ENCODE assay signal across 8 mouse cellular contexts in genomic region chr9:48644926-48645647, GRCm38 (mm10). TPM values are rescaled to one million over a fixed set of nuclear protein-coding genes. Genes with fewer than 3 reads are reported as not detected.
DNase-seq lines count a peak whose midpoint lies in the region; ATAC-seq and TF ChIP-seq lines count a peak whose summit lies in the region.
"Had no signal": no experiment of that assay in that cellular context is flagged by ENCODE, and none has a peak within 500 bp of the region (broad histone marks: within the 10 kb centered on the region; RNA-seq: fewer than 3 reads in every experiment).

No protein-coding gene starts in this region.

- no peaks in the 10 kb centered on the region for H3K36me3 ChIP-seq in ES-Bruce4 (ENCODE audit: control insufficient read depth, insufficient read depth, low read length, poor library complexity, severe bottlenecking)
- no peaks in the 10 kb centered on the region for H3K36me3 ChIP-seq in embryonic facial prominence, embryonic 11.5 days (replicated peaks; ENCODE audit: control insufficient read depth, insufficient read depth, low read depth, low read length)
- H3K36me3 ChIP-seq in liver, postnatal 0 days (replicated peaks; ENCODE audit: insufficient read depth, low read length), result no peaks in the 10 kb centered on the region

- WGBS in embryonic facial prominence, embryonic 11.5 days, result 50% methylated on average over 13 of the region's 13 CpGs
- WGBS in liver, postnatal 0 days (ENCODE audit: insufficient replicate concordance), result 44% methylated on average over 13 of the region's 13 CpGs

- no peak for ATAC-seq in embryonic facial prominence, embryonic 11.5 days (replicated peaks; ENCODE audit: insufficient number of reproducible peaks, low FRiP score, low TSS enrichment, low read depth)
- no peak for ATAC-seq in liver, postnatal 0 days

- no peak overlapping the region for H3K4me2 ChIP-seq in embryonic facial prominence, embryonic 11.5 days (ENCODE audit: low read depth, low read length)
- H3K4me2 ChIP-seq in liver, postnatal 0 days (ENCODE audit: low read depth, low read length), result no peak overlapping the region

- no peak for TF ChIP-seq EP300 in ES-Bruce4 (IDR thresholded peaks at IDR 0.05; ENCODE audit: insufficient read depth, low read depth, low read length)
- TF ChIP-seq EP300 in liver, postnatal 0 days (IDR thresholded peaks at IDR 0.05; ENCODE audit: low read depth), result no peak

- H3K4me1 ChIP-seq in ES-Bruce4 (ENCODE audit: control insufficient read depth, insufficient read depth, low read length), result no peaks in the 10 kb centered on the region
- H3K4me1 ChIP-seq in embryonic facial prominence, embryonic 11.5 days (ENCODE audit: control insufficient read depth, insufficient read depth, low read length), result peaks cover 12% of the 10 kb centered on the region
- H3K4me1 ChIP-seq in liver, postnatal 0 days (ENCODE audit: insufficient read depth), result peaks cover 22% of the 10 kb centered on the region

- TF ChIP-seq POLR2A in ES-Bruce4 (IDR thresholded peaks at IDR 0.05; ENCODE audit: insufficient read depth, low read length), result no peak

- DNase-seq in kidney, adult 9 months, result peak; percentile 68
- no peak for DNase-seq in kidney, adult 11 months
- DNase-seq in Muller cell, postnatal 12 days (ENCODE audit: inconsistent ontology term), result peak; percentile 30
- peak; percentile 68 for DNase-seq in embryonic facial prominence, embryonic 11.5 days (ENCODE audit: low spot score)
- DNase-seq in liver, postnatal 0 days, result peak; percentile 26
- DNase-seq in thymus, postnatal 4 days, result peak; percentile 46

- no peak overlapping the region for H3K9ac ChIP-seq in ES-Bruce4 (ENCODE audit: low read depth, poor library complexity, severe bottlenecking)
- no peak overlapping the region for H3K9ac ChIP-seq in embryonic facial prominence, embryonic 11.5 days (replicated peaks; ENCODE audit: low read length)
- no peak overlapping the region for H3K9ac ChIP-seq in liver, postnatal 0 days (replicated peaks)

- no peaks in the 10 kb centered on the region for H3K27me3 ChIP-seq in ES-Bruce4 (ENCODE audit: control insufficient read depth, insufficient read depth, low read length, poor library complexity, severe bottlenecking)
- H3K27me3 ChIP-seq in embryonic facial prominence, embryonic 11.5 days (ENCODE audit: control insufficient read depth, insufficient read depth, low read length), result no peaks in the 10 kb centered on the region
- no peaks in the 10 kb centered on the region for H3K27me3 ChIP-seq in liver, postnatal 0 days (ENCODE audit: insufficient read depth, low read length)

- peak; percentile 18 for TF ChIP-seq CTCF in ES-Bruce4 (IDR thresholded peaks at IDR 0.05; ENCODE audit: low read depth, low read length)
- TF ChIP-seq CTCF in liver, postnatal 0 days (IDR thresholded peaks at IDR 0.05; ENCODE audit: low read depth), result peak; percentile 74

- H3K4me3 ChIP-seq in ES-Bruce4 (ENCODE audit: low read depth, low read length), result no peak overlapping the region
- H3K4me3 ChIP-seq in embryonic facial prominence, embryonic 11.5 days (ENCODE audit: low read depth, low read length), result no peak overlapping the region
- H3K4me3 ChIP-seq in liver, postnatal 0 days (ENCODE audit: low read depth, low read length), result no peak overlapping the region
- H3K4me3 ChIP-seq: megakaryocyte, embryonic 14.5 days had no signal

- H3K27ac ChIP-seq in ES-Bruce4 (ENCODE audit: insufficient read depth, low read length), result no peak overlapping the region
- no peak overlapping the region for H3K27ac ChIP-seq in embryonic facial prominence, embryonic 11.5 days (replicated peaks; ENCODE audit: low read depth, low read length)
- H3K27ac ChIP-seq in liver, postnatal 0 days (ENCODE audit: low read depth), result no peak overlapping the region

- H3K9me3 ChIP-seq in ES-Bruce4 (replicated peaks; ENCODE audit: control insufficient read depth, insufficient read depth, low read length, poor library complexity, severe bottlenecking), result peaks cover 3% of the 10 kb centered on the region; the same call in 1 of the 2 replicates
- H3K9me3 ChIP-seq in embryonic facial prominence, embryonic 11.5 days (replicated peaks; ENCODE audit: control insufficient read depth, low read length), result peaks cover 3% of the 10 kb centered on the region; the same call in 1 of the 2 replicates
- H3K9me3 ChIP-seq in liver, postnatal 0 days (ENCODE audit: low read length), result peaks cover 10% of the 10 kb centered on the region

RNA-seq across cellular contexts. Expression of gene Nnmt, which starts 40.1 kb away (rescaled TPM):
- polyA plus RNA-seq in ES-Bruce4 (2011; ENCODE audit: insufficient read depth, insufficient read length, low read depth, missing spikeins), result not detected in 2 replicates
- polyA plus RNA-seq in embryonic facial prominence, embryonic 11.5 days (2014; fragmentation: Nextera tagmentation; extraction: Ambion mirVana), result 2.0 and 2.8 TPM in 2 replicates
- 0.34 and 0.41 TPM in 2 replicates for polyA plus RNA-seq in liver, postnatal 0 days (2015; fragmentation: Nextera tagmentation; extraction: Ambion mirVana)
